ENCODE assay signal across 12 mouse cellular contexts in the genomic region with DNA sequence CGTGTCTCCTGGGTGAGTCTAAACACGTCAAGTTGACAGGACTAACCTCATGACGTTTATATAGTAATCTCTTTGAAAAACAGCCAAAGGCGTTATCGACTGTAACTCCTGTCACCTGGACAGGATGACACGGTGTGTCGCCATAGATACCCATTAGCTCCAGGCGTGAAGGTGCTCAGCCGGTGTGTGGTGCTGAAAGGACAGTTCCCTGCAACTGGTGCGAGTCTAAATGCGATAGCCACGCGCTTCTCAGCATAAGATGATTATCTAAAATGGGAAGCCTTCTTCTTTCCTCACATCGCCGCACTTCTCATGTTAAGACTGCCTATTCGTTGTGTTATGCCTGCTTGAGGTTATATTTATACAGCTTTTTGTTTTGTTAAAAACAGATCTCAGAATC. TPM values are rescaled to one million over a fixed set of nuclear protein-coding genes. Genes with fewer than 3 reads are reported as not detected.
DNase-seq lines count a peak whose midpoint lies in the region; ATAC-seq and TF ChIP-seq lines count a peak whose summit lies in the region.
"Had no signal": no experiment of that assay in that cellular context is flagged by ENCODE, and none has a peak within 500 bp of the region (broad histone marks: within the 10 kb centered on the region; RNA-seq: fewer than 3 reads in every experiment).

No protein-coding gene starts in this region.

- no peaks in the 10 kb centered on the region for H3K27me3 ChIP-seq in kidney, adult 2 months (replicated peaks; ENCODE audit: control insufficient read depth, insufficient read depth, low read length)
- peaks cover 14% of the 10 kb centered on the region; the same call in 1 of the 2 replicates for H3K27me3 ChIP-seq in kidney, embryonic 16.5 days (ENCODE audit: insufficient read depth, low read length)
- H3K27me3 ChIP-seq in MEL (ENCODE audit: control insufficient read depth in 1 of 2, insufficient read depth in 2 of 2, low read length in 2 of 2): no peaks in the 10 kb centered on the region
- H3K27me3 ChIP-seq: Patski had no signal

- no peak for TF ChIP-seq CTCF in kidney, adult 2 months (conservative IDR thresholded peaks at IDR 0.05; ENCODE audit: insufficient read depth, insufficient read length, low read depth, low read length)
- TF ChIP-seq CTCF in MEL (IDR thresholded peaks at IDR 0.05 in 2 of 3, conservative IDR thresholded peaks at IDR 0.05 in 1 of 3; ENCODE audit: control insufficient read depth in 1 of 3, insufficient read depth in 1 of 3, low read depth in 2 of 3, low read length in 3 of 3, poor library complexity in 1 of 3, severe bottlenecking in 1 of 3): no peak

- H3K4me1 ChIP-seq in kidney, adult 2 months (ENCODE audit: control insufficient read depth, insufficient read depth, low read length): no peaks in the 10 kb centered on the region
- H3K4me1 ChIP-seq in kidney, embryonic 16.5 days (ENCODE audit: insufficient read depth, low read length): no peaks in the 10 kb centered on the region
- H3K4me1 ChIP-seq in MEL (ENCODE audit: control insufficient read depth in 1 of 2, insufficient read depth in 2 of 2, low read length in 2 of 2): no peaks in the 10 kb centered on the region

- no peak for TF ChIP-seq POLR2A in kidney, adult 2 months (IDR thresholded peaks at IDR 0.05; ENCODE audit: low read depth, low read length)
- TF ChIP-seq POLR2A in MEL (IDR thresholded peaks at IDR 0.05; ENCODE audit: control insufficient read depth in 1 of 2, insufficient read depth in 1 of 2, low read depth in 1 of 2, low read length in 2 of 2, poor library complexity in 1 of 2): no peak

- H3K9me3 ChIP-seq in kidney, embryonic 16.5 days (ENCODE audit: low read length): no peaks in the 10 kb centered on the region
- H3K9me3 ChIP-seq in MEL (replicated peaks; ENCODE audit: insufficient read depth, low read length): no peaks in the 10 kb centered on the region
- H3K9me3 ChIP-seq: hindbrain, embryonic 15.5 days had no signal

- WGBS in kidney, adult 2 months: 13% methylated on average over 16 of the region's 16 CpGs
- 12% methylated on average over 16 of the region's 16 CpGs for WGBS in kidney, embryonic 16.5 days

- H3K79me2 ChIP-seq in MEL (ENCODE audit: control insufficient read depth, insufficient read depth, low read length, poor library complexity): no peaks in the 10 kb centered on the region

- no peak for TF ChIP-seq EP300 in MEL (IDR thresholded peaks at IDR 0.05; ENCODE audit: low read depth in 1 of 2, low read length in 2 of 2)

- H3K9ac ChIP-seq in kidney, embryonic 16.5 days (replicated peaks; ENCODE audit: low read length): no peak overlapping the region
- no peak overlapping the region for H3K9ac ChIP-seq in MEL (ENCODE audit: control insufficient read depth, low read depth, low read length, poor library complexity, severe bottlenecking)
- H3K9ac ChIP-seq: hindbrain, embryonic 15.5 days had no signal

- no peak overlapping the region for H3K27ac ChIP-seq in kidney, adult 2 months (ENCODE audit: insufficient read depth, low read depth, low read length)
- H3K27ac ChIP-seq in kidney, embryonic 16.5 days (ENCODE audit: low read length): no peak overlapping the region
- no peak overlapping the region for H3K27ac ChIP-seq in MEL (ENCODE audit: control insufficient read depth, low read depth, low read length)
- H3K27ac ChIP-seq: hindbrain, embryonic 15.5 days had no signal

- TF ChIP-seq RAD21 in MEL (IDR thresholded peaks at IDR 0.05; ENCODE audit: low read depth, low read length): no peak

- ATAC-seq in kidney, embryonic 16.5 days (ENCODE audit: low FRiP score, low TSS enrichment): no peak
- ATAC-seq in CD4-positive, CD25-positive, alpha-beta regulatory T cell, adult 4 months: no peak
- ATAC-seq: Patski had no signal

- DNase-seq in kidney, adult 2 months: peak; percentile 28
- DNase-seq in MEL (ENCODE audit: low read depth, low spot score): peak; percentile 10
- DNase-seq in embryo, embryonic 10.5 days (ENCODE audit: low spot score): peak; percentile 75
- peak; percentile 44 for DNase-seq in lung, postnatal 14 days
- no peak for DNase-seq in urinary bladder, postnatal 10 days (ENCODE audit: low spot score)
- DNase-seq: cerebellum, postnatal 14 days had no signal

- H3K4me2 ChIP-seq in kidney, embryonic 16.5 days (replicated peaks; ENCODE audit: low read depth, low read length): no peak overlapping the region

- H3K36me3 ChIP-seq in kidney, adult 2 months (ENCODE audit: control insufficient read depth, insufficient read depth, low read length): no peaks in the 10 kb centered on the region
- no peaks in the 10 kb centered on the region for H3K36me3 ChIP-seq in kidney, embryonic 16.5 days (ENCODE audit: insufficient read depth, low read length)
- H3K36me3 ChIP-seq in MEL (ENCODE audit: control insufficient read depth in 1 of 2, insufficient read depth in 2 of 2, low read length in 2 of 2): no peaks in the 10 kb centered on the region
- H3K36me3 ChIP-seq: hindbrain, embryonic 15.5 days had no signal

- no peak overlapping the region for H3K4me3 ChIP-seq in kidney, adult 2 months (ENCODE audit: insufficient read depth, low read depth, low read length)
- H3K4me3 ChIP-seq in kidney, embryonic 16.5 days (ENCODE audit: low read length): no peak overlapping the region
- no peak overlapping the region for H3K4me3 ChIP-seq in MEL (ENCODE audit: control insufficient read depth in 1 of 2, insufficient read depth in 1 of 2, low read depth in 2 of 2, low read length in 2 of 2)
- H3K4me3 ChIP-seq: hindbrain, embryonic 15.5 days had no signal

TF ChIP-seq in MEL, 35 proteins besides CTCF, POLR2A, EP300 and RAD21:
- no peak for TF ChIP-seq JUND (IDR thresholded peaks at IDR 0.05; ENCODE audit: low read depth, low read length)
- TF ChIP-seq MAZ (IDR thresholded peaks at IDR 0.05; ENCODE audit: low read depth, low read length): no peak
- no peak for TF ChIP-seq CHD2 (IDR thresholded peaks at IDR 0.05; ENCODE audit: low read length)
- no peak for TF ChIP-seq ZNF384 (IDR thresholded peaks at IDR 0.05; ENCODE audit: low read depth, low read length)
- no peak for TF ChIP-seq TBP (IDR thresholded peaks at IDR 0.05; ENCODE audit: low read depth, low read length)
TF ChIP-seq in MEL: peak in this region for 0.

RNA-seq across cellular contexts. Expression of gene Vwa5b1, which starts 40.8 kb away (rescaled TPM):
- polyA plus RNA-seq in kidney, adult 2 months (2012; rRNA removed): 0.08 TPM in 1 of 2 replicates, not detected in the other
- 0.15 and 0.18 TPM in 2 replicates for polyA plus RNA-seq in kidney, embryonic 16.5 days (2015; fragmentation: Nextera tagmentation; extraction: Ambion mirVana)
- not detected in 2 replicates for total RNA-seq in MEL (2012; rRNA removed)
- not detected for polyA plus RNA-seq in MEL (2012; ENCODE audit: insufficient read depth in 1 of 2, insufficient read length in 2 of 2, low read depth in 1 of 2, low replicate concordance in 2 of 2, missing spikeins in 1 of 2)
- not detected for polyA plus RNA-seq in CD4-positive, CD25-positive, alpha-beta regulatory T cell, adult 4 months (2017; shearing (Covaris generic))
- total RNA-seq: gastrocnemius, adult 8-10 months; liver, adult 2 months had no signal
- polyA plus RNA-seq: liver, adult 2 months had no signal

RNA-seq across cellular contexts. Expression of gene Pla2g2c, which starts 48.1 kb away (rescaled TPM):
- 0.87 and 1.2 TPM in 2 replicates for polyA plus RNA-seq in kidney, adult 2 months (2012; rRNA removed)
- 0.47 and 0.59 TPM in 2 replicates for polyA plus RNA-seq in kidney, embryonic 16.5 days (2015; fragmentation: Nextera tagmentation; extraction: Ambion mirVana)
- total RNA-seq in MEL (2012; rRNA removed): not detected in 2 replicates
- polyA plus RNA-seq in MEL (2012; ENCODE audit: insufficient read depth in 1 of 2, insufficient read length in 2 of 2, low read depth in 1 of 2, low replicate concordance in 2 of 2, missing spikeins in 1 of 2): not detected
- not detected for polyA plus RNA-seq in CD4-positive, CD25-positive, alpha-beta regulatory T cell, adult 4 months (2017; shearing (Covaris generic))
- total RNA-seq: gastrocnemius, adult 8-10 months; liver, adult 2 months had no signal
- polyA plus RNA-seq: liver, adult 2 months; Patski had no signal
